Mouse (Mus musculus) intestine, postnatal 0 days (tissue): Measurements from ENCODE around the gene Mgat4b. TPM values are rescaled to one million over a fixed set of nuclear protein-coding genes. Genes with fewer than 3 reads are reported as not detected.
A peak's percentile ranks its signal among the peaks of the same experiment; 100 is the strongest.

Experiments used
- ATAC-seq: fragments of 200-750 bp; cut with Nextera tagmentation; 2 replicates; pipeline ENCODE4 v1.8.0; 2017; ENCODE audit warnings: mild to moderate bottlenecking, moderate TSS enrichment, moderate library complexity
- H3K27ac ChIP-seq: fragments of 300-500 bp; sonication (generic); 2 replicates; pipeline ENCODE4 v1.5.1; 2014; ENCODE audit warnings: mild to moderate bottlenecking, low read depth, low read length, moderate library complexity
- H3K27me3 ChIP-seq: fragments of 300-500 bp; sonication (generic); replicated peaks from 2 replicates; pipeline ENCODE4 v1.6.1; 2014; ENCODE audit warnings: low read length, mixed read lengths; ENCODE audit not compliant: control insufficient read depth, insufficient read depth
- H3K36me3 ChIP-seq: fragments of 300-500 bp; sonication (generic); 2 replicates; pipeline ENCODE4 v1.6.1; 2014; ENCODE audit warnings: mild to moderate bottlenecking, moderate library complexity; ENCODE audit not compliant: control insufficient read depth, insufficient read depth
- H3K4me1 ChIP-seq: fragments of 300-500 bp; sonication (generic); replicated peaks from 2 replicates; pipeline ENCODE4 v1.6.1; 2014; ENCODE audit warnings: antibody characterized with exemption, low read length, mixed read lengths; ENCODE audit not compliant: control insufficient read depth, insufficient read depth
- H3K4me2 ChIP-seq: fragments of 300-500 bp; sonication (generic); replicated peaks from 2 replicates; pipeline ENCODE4 v1.6.1; 2014; ENCODE audit warnings: low read depth, mild to moderate bottlenecking, moderate library complexity
- H3K4me3 ChIP-seq: fragments of 300-500 bp; sonication (generic); 2 replicates; pipeline ENCODE4 v1.5.1; 2014; ENCODE audit warnings: low read depth, low read length
- H3K9ac ChIP-seq: fragments of 300-500 bp; sonication (generic); 2 replicates; pipeline ENCODE4 v1.6.1; 2014; ENCODE audit warnings: mild to moderate bottlenecking, low read depth, low read length
- H3K9me3 ChIP-seq: fragments of 300-500 bp; sonication (generic); 2 replicates; pipeline ENCODE4 v1.6.1; 2016; ENCODE audit warnings: mixed run types; ENCODE audit not compliant: control insufficient read depth
- CTCF ChIP-seq: sonication (generic); IDR thresholded peaks from 2 replicates; pipeline ENCODE4 v1.5.1; 2016; ENCODE audit warnings: low read depth, mild to moderate bottlenecking, control low read depth, antibody characterized with exemption, moderate library complexity
- WGBS: fragments of 180-500 bp; shearing (Covaris S2); extraction: QIAGEN DNeasy Blood & Tissue Kit; methylation state at CpG from one replicate; pipeline ENCODE4 v1.1.7; 2014; 5-methylcytosine and 5-hydroxymethylcytosine counted together
- polyA plus RNA-seq: library from polyadenylated mRNA; unstranded; fragments of >200 nt; fragmentation: Nextera tagmentation; extraction: Ambion mirVana; gene quantifications from 2 replicates; pipeline ENCODE4 v1.2.1, GENCODE M21; 2015

Gene Mgat4b
- polyA plus RNA-seq, 1 experiment from 2014 or later: 35.0 TPM

- TF ChIP-seq CTCF: no peak
- no peaks in the 10 kb centered on the region for H3K9me3 ChIP-seq
- WGBS: 87% methylated on average over 3 of the region's 3 CpGs
- 0 out of 2 replicates have a peak overlapping the region, but pooled peaks have one; percentile 17 for H3K27ac ChIP-seq
- no peak overlapping the region for H3K9ac ChIP-seq
- no peak overlapping the region for H3K4me3 ChIP-seq
- H3K4me2 ChIP-seq: no peak overlapping the region
- H3K4me1 ChIP-seq: no peaks in the 10 kb centered on the region
- no peak for ATAC-seq
- H3K27me3 ChIP-seq: no peaks in the 10 kb centered on the region
- peaks cover 73% of the 10 kb centered on the region for H3K36me3 ChIP-seq
Observed at GRCm38 (mm10) chr11:50263198-50263597, 52.5 kb downstream of the Mgat4b start.

- H3K9ac ChIP-seq: no peak overlapping the region
- H3K27me3 ChIP-seq: no peaks in the 10 kb centered on the region
- no peak overlapping the region for H3K4me2 ChIP-seq
- H3K4me1 ChIP-seq: no peaks in the 10 kb centered on the region
- TF ChIP-seq CTCF: no peak
- ATAC-seq: peak; percentile 44; the same call in 1 of the 2 replicates
- no peaks in the 10 kb centered on the region for H3K9me3 ChIP-seq
- WGBS: 59% methylated on average over 8 of the region's 8 CpGs
- H3K27ac ChIP-seq: peak overlapping the region; percentile 10; the same call in 1 of the 2 replicates
- H3K36me3 ChIP-seq: peaks cover 47% of the 10 kb centered on the region
- no peak overlapping the region for H3K4me3 ChIP-seq
Observed at GRCm38 (mm10) chr11:50265931-50266330, 55.2 kb downstream of the Mgat4b start.

- Histone ChIP-seq H3K27me3 (no peaks in the 10 kb centered on the region), H3K9ac (no peak overlapping the region), H3K4me2 (no peak overlapping the region), H3K36me3 (peaks cover 36% of the 10 kb centered on the region), H3K9me3 (no peaks in the 10 kb centered on the region), H3K4me1 (no peaks in the 10 kb centered on the region), H3K4me3 (no peak overlapping the region), H3K27ac (0 out of 2 replicates have a peak overlapping the region, but pooled peaks have one; percentile 10)
- peak; percentile 68 for ATAC-seq
- TF ChIP-seq CTCF: no peak
- WGBS: 93% methylated on average over 3 of the region's 3 CpGs
Observed at GRCm38 (mm10) chr11:50266997-50267396, 56.3 kb downstream of the Mgat4b start.

DNA sequence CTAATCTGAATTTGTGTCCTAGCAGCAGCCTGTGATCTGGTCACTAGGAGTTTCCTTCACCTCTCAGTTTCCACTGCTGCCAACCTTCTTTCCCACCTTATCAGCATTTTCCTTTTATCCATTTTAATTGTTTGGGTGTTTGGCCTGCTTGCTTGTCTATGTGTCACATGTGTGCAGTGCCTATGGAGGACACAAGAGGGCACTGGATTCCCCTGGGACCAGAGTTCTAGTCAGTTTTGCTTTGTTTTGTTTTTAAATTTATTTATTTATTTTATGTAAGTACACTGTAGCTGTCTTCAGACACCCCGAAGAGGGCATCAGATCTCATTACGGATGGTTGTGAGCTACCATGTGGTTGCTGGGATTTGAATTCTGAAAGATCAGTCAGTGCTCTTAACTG lies 58.5 kb downstream of the Mgat4b start:
- H3K27ac ChIP-seq: no peak overlapping the region

GRCm38 (mm10) chr11:50269885-50270284 lies 59.2 kb downstream of the Mgat4b start:
- Histone ChIP-seq H3K4me2 (no peak overlapping the region), H3K9me3 (no peaks in the 10 kb centered on the region), H3K27ac (no peak overlapping the region), H3K27me3 (no peaks in the 10 kb centered on the region), H3K36me3 (peaks cover 17% of the 10 kb centered on the region; the same call in 1 of the 2 replicates), H3K4me3 (no peak overlapping the region), H3K9ac (no peak overlapping the region), H3K4me1 (no peaks in the 10 kb centered on the region)
- no peak for TF ChIP-seq CTCF
- 100% methylated on average over 1 of the region's 1 CpGs for WGBS
- no peak for ATAC-seq

More for the DNA sequence above, 58.5 kb downstream of the Mgat4b start:
- no peak overlapping the region for H3K4me3 ChIP-seq
- no peaks in the 10 kb centered on the region for H3K4me1 ChIP-seq
- no peak overlapping the region for H3K4me2 ChIP-seq
- no peaks in the 10 kb centered on the region for H3K9me3 ChIP-seq
- ATAC-seq: no peak
- WGBS: 75% methylated on average over 2 of the region's 2 CpGs
- no peaks in the 10 kb centered on the region for H3K27me3 ChIP-seq
- no peak overlapping the region for H3K9ac ChIP-seq
- peak; percentile 70 for TF ChIP-seq CTCF
- peaks cover 24% of the 10 kb centered on the region for H3K36me3 ChIP-seq

DNA sequence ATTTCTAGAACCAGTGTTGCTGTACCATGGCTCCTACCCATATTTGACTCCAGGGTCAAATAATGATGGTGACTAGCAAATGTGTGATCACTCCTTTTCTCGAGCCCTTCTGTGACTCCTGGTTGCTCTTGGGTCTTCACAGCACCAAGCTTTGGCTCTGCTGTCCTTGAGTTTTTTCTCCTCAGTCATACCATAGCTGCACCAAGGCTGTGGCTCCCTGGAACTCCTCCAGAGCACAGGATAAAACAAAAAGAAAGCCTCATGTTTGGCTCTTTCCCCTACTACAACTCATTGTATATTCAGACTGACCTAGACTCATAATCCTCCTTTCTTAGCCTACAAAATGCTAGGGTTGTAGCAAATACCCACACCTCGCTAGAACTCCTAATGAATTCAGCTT lies 62.1 kb downstream of the Mgat4b start:
- H3K4me2 ChIP-seq: no peak overlapping the region
- no peak overlapping the region for H3K4me3 ChIP-seq
- 97% methylated on average over 2 of the region's 2 CpGs for WGBS
- ATAC-seq: no peak
- no peaks in the 10 kb centered on the region for H3K4me1 ChIP-seq
- H3K27me3 ChIP-seq: no peaks in the 10 kb centered on the region
- H3K27ac ChIP-seq: no peak overlapping the region
- no peak overlapping the region for H3K9ac ChIP-seq
- no peak for TF ChIP-seq CTCF
- peaks cover 3% of the 10 kb centered on the region; the same call in 1 of the 2 replicates for H3K36me3 ChIP-seq
- no peaks in the 10 kb centered on the region for H3K9me3 ChIP-seq

- no peak for TF ChIP-seq CTCF
- Histone ChIP-seq H3K9ac (no peak overlapping the region), H3K4me3 (no peak overlapping the region), H3K4me2 (no peak overlapping the region), H3K27me3 (no peaks in the 10 kb centered on the region), H3K4me1 (no peaks in the 10 kb centered on the region), H3K9me3 (no peaks in the 10 kb centered on the region), H3K27ac (no peak overlapping the region), H3K36me3 (peaks cover 4% of the 10 kb centered on the region; the same call in 1 of the 2 replicates)
- ATAC-seq: no peak
- 68% methylated on average over 2 of the region's 2 CpGs for WGBS
Observed at GRCm38 (mm10) chr11:50275077-50275476, 64.4 kb downstream of the Mgat4b start.
